Mouse (Mus musculus): Measurements from ENCODE around the gene Usp15. TPM values are rescaled to one million over a fixed set of nuclear protein-coding genes. Genes with fewer than 3 reads are reported as not detected.

Gene Usp15
- 100 to 1,000 TPM in 1 of 2 experiments, 10 to 100 TPM in 1; 99.1 to 103 TPM for polyA plus RNA-seq (2017; shearing (Covaris generic))

DNA sequence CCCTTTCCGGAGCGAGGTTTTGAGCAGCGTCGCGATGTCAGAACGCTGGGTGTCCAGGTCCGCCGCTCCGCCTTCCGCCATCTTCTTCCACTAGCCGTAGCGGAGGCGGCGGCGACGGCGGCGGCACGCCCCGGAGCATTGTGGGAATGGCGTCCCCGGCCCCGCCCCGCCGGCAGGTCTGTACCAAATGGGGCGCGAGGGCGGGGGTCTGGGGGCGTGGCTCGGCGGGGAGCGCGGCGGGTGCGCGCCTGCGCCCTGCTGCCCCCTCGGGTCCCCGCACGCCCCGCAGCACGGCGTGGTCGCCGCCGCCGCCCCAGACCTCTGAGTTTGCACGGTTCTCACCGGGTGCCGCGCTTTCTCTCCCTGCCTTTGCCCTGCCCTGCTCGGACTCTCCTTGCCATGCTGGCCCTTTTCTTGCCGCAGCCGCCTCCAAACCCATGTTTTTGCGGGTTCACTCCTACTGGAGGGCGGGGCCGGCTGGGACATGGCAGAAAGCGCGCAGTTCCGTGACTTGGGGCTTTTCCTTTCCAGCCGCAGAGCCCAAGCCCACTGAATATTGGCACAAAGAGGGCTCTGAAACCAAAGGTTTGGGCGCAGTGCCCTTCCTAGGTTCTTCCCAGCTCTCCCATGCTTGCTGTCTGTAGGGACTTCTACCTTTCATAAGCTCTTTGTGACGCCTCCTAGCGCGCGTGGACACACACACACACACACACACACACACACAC lies at the start of gene Usp15:
TSS of gene Usp15 (minus strand) at position 161 of the 725 bp plus-strand sequence.

GRCm38 (mm10) chr10:123076245-123077023 lies 120.4 kb downstream of the Usp15 start, which contains the start of gene Mon2:
TSS of gene Mon2 (minus strand) at chr10:123076505.

Other genes with a start within 250 kb of the Usp15 start
- gene Mon2, start 120.5 kb downstream of the Usp15 start, polyA plus RNA-seq (2017; shearing (Covaris generic)), result 10 to 100 TPM; 16.0 to 19.5 TPM
- gene Fam19a2, start 67.0 kb upstream of the Usp15 start, polyA plus RNA-seq (2017; shearing (Covaris generic)), result 1 to 10 TPM in 1 of 2 experiments, under 1 TPM in 1; 0.41 to 1.6 TPM